Mouse (Mus musculus): ENCODE measurements around the gene BC030499. TPM values are rescaled to one million over a fixed set of nuclear protein-coding genes. Genes with fewer than 3 reads are reported as not detected.
A peak's percentile ranks its signal among the peaks of the same experiment; 100 is the strongest.

The BC030499 gene
- polyA plus RNA-seq, 1 experiment, result 0.75 TPM

- H3K9me3 ChIP-seq (replicated peaks; ENCODE audit: control insufficient read depth, insufficient read depth, low read length, poor library complexity, severe bottlenecking), result no peaks in the 10 kb centered on the region
- H3K9ac ChIP-seq (ENCODE audit: low read depth, poor library complexity, severe bottlenecking), result no peak overlapping the region
- H3K4me1 ChIP-seq (ENCODE audit: control insufficient read depth, insufficient read depth, low read length), result no peaks in the 10 kb centered on the region
- H3K4me3 ChIP-seq (ENCODE audit: low read depth, low read length), result no peak overlapping the region
- H3K27me3 ChIP-seq (ENCODE audit: control insufficient read depth, insufficient read depth, low read length, poor library complexity, severe bottlenecking), result no peaks in the 10 kb centered on the region
- H3K27ac ChIP-seq (ENCODE audit: insufficient read depth, low read length), result no peak overlapping the region
- TF ChIP-seq CTCF (IDR thresholded peaks at IDR 0.05; ENCODE audit: low read depth, low read length) (no peak), EP300 (IDR thresholded peaks at IDR 0.05; ENCODE audit: insufficient read depth, low read depth, low read length) (no peak), POLR2A (IDR thresholded peaks at IDR 0.05; ENCODE audit: insufficient read depth, low read length) (no peak)
- 0 out of 2 replicates have a peak, but pooled peaks cover 11% of the 10 kb centered on the region for H3K36me3 ChIP-seq (ENCODE audit: control insufficient read depth, insufficient read depth, low read length, poor library complexity, severe bottlenecking)
Measured at GRCm38 (mm10) chr11:78341702-78342101, 51.1 kb downstream of the BC030499 start.

- Histone ChIP-seq H3K36me3 (ENCODE audit: control insufficient read depth, insufficient read depth, low read length, poor library complexity, severe bottlenecking) (0 out of 2 replicates have a peak, but pooled peaks cover 4% of the 10 kb centered on the region), H3K27ac (ENCODE audit: insufficient read depth, low read length) (no peak within 1 kb of the TSS), H3K4me3 (ENCODE audit: low read depth, low read length) (peak within 1 kb of the TSS; percentile 70), H3K4me1 (ENCODE audit: control insufficient read depth, insufficient read depth, low read length) (peaks cover 2% of the 10 kb centered on the region), H3K9ac (ENCODE audit: low read depth, poor library complexity, severe bottlenecking) (peak within 1 kb of the TSS; percentile 87), H3K9me3 (replicated peaks; ENCODE audit: control insufficient read depth, insufficient read depth, low read length, poor library complexity, severe bottlenecking) (no peaks in the 10 kb centered on the region), H3K27me3 (ENCODE audit: control insufficient read depth, insufficient read depth, low read length, poor library complexity, severe bottlenecking) (no peaks in the 10 kb centered on the region)
- TF ChIP-seq POLR2A (IDR thresholded peaks at IDR 0.05; ENCODE audit: insufficient read depth, low read length) (peak; percentile 18), CTCF (IDR thresholded peaks at IDR 0.05; ENCODE audit: low read depth, low read length) (no peak), EP300 (IDR thresholded peaks at IDR 0.05; ENCODE audit: insufficient read depth, low read depth, low read length) (no peak)
Measured at GRCm38 (mm10) chr11:78343381-78344327, 53.0 kb downstream of the BC030499 start, which contains the start of gene Unc119. Unc119 (plus strand) TSS chr11:78343482.

DNA sequence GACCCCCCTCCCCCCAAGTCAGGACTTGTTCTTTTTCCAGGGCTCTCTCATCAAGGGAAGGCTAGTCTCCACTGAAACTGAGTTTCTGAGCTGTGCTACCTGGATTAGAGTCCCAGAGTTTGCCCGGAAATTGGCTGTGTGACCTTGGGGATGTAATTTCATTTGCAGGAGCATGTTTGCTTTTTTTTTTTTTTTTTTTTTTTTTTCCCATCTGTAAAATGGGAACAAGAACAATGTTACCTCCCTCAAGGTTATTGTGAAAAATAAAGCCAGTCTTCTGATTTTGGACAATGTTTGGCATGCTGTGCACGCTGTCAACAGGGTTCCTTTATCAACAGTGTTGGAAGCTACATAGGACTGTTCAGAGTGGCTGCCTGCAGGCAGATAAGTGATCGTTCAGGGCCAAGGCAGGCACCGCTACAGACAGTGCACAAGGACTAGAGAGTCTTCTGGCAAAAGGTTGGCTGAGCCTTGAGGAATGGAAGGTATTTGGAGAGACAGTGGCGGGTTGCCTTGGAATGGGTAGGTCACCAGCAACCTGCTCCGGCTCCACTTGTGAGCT lies 53.8 kb downstream of the BC030499 start:
- no peaks in the 10 kb centered on the region for H3K9me3 ChIP-seq (replicated peaks; ENCODE audit: control insufficient read depth, insufficient read depth, low read length, poor library complexity, severe bottlenecking)
- H3K4me3 ChIP-seq (ENCODE audit: low read depth, low read length), result peak overlapping the region; percentile 70
- peaks cover 2% of the 10 kb centered on the region for H3K4me1 ChIP-seq (ENCODE audit: control insufficient read depth, insufficient read depth, low read length)
- H3K9ac ChIP-seq (ENCODE audit: low read depth, poor library complexity, severe bottlenecking), result peak overlapping the region; percentile 87
- H3K27ac ChIP-seq (ENCODE audit: insufficient read depth, low read length), result no peak overlapping the region
- peaks cover 4% of the 10 kb centered on the region; the same call in 1 of the 2 replicates for H3K36me3 ChIP-seq (ENCODE audit: control insufficient read depth, insufficient read depth, low read length, poor library complexity, severe bottlenecking)
- TF ChIP-seq EP300 (IDR thresholded peaks at IDR 0.05; ENCODE audit: insufficient read depth, low read depth, low read length) (no peak), POLR2A (IDR thresholded peaks at IDR 0.05; ENCODE audit: insufficient read depth, low read length) (no peak), CTCF (IDR thresholded peaks at IDR 0.05; ENCODE audit: low read depth, low read length) (no peak)
- no peaks in the 10 kb centered on the region for H3K27me3 ChIP-seq (ENCODE audit: control insufficient read depth, insufficient read depth, low read length, poor library complexity, severe bottlenecking)

DNA sequence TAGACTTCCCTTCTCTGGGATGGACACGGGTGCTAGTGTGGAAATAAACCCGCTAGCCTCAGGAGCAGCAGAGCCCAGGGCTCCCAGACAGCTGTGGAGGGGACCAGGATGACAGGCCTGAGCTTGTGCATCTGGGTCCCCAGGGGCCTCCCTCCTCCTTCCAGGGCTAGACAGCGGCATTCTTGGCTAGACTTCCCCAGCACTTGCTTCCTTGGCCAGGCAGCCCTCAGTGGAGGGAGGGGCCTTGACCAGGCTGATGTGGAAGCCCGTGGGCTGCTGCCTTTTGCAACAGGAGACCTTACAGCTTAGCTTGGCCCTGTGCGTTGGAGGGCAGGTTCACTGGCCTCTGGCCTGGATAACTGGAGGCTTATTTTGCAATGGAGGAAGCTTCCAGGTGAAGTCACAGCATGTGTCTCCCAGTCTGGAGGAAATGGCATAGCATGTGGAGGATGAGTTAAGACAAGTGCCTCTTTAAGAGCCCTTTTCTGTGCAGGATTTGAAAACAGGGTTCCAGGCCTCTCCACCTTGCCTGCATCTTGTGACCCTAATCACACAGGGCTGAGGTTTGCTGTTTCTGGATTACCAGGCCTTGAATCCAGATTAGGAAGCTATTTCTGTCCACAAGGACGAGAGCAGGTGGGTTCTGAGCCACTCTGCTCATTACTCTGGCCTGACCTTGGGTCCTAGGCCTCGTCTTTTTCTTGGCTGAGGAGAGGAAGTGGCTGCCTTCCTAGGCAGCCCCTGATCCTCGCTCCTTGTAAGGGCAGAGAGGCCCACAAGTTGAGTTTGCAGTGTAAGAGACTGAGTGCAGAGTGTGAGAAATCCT lies 54.5 kb downstream of the BC030499 start:
- no peaks in the 10 kb centered on the region for H3K27me3 ChIP-seq (ENCODE audit: control insufficient read depth, insufficient read depth, low read length, poor library complexity, severe bottlenecking)
- no peak overlapping the region for H3K27ac ChIP-seq (ENCODE audit: insufficient read depth, low read length)
- H3K4me1 ChIP-seq (ENCODE audit: control insufficient read depth, insufficient read depth, low read length), result peaks cover 2% of the 10 kb centered on the region
- H3K4me3 ChIP-seq (ENCODE audit: low read depth, low read length), result no peak overlapping the region
- H3K36me3 ChIP-seq (ENCODE audit: control insufficient read depth, insufficient read depth, low read length, poor library complexity, severe bottlenecking), result peaks cover 4% of the 10 kb centered on the region; the same call in 1 of the 2 replicates
- no peaks in the 10 kb centered on the region for H3K9me3 ChIP-seq (replicated peaks; ENCODE audit: control insufficient read depth, insufficient read depth, low read length, poor library complexity, severe bottlenecking)
- no peak overlapping the region for H3K9ac ChIP-seq (ENCODE audit: low read depth, poor library complexity, severe bottlenecking)
- TF ChIP-seq CTCF (IDR thresholded peaks at IDR 0.05; ENCODE audit: low read depth, low read length) (no peak), POLR2A (IDR thresholded peaks at IDR 0.05; ENCODE audit: insufficient read depth, low read length) (no peak), EP300 (IDR thresholded peaks at IDR 0.05; ENCODE audit: insufficient read depth, low read depth, low read length) (no peak)

- no peak overlapping the region for H3K27ac ChIP-seq (ENCODE audit: insufficient read depth, low read length)
Measured at GRCm38 (mm10) chr11:78345801-78346200, 55.2 kb downstream of the BC030499 start.

More at GRCm38 (mm10) chr11:78345801-78346200, 55.2 kb downstream of the BC030499 start:
- Histone ChIP-seq H3K36me3 (ENCODE audit: control insufficient read depth, insufficient read depth, low read length, poor library complexity, severe bottlenecking) (peaks cover 2% of the 10 kb centered on the region; the same call in 1 of the 2 replicates), H3K27me3 (ENCODE audit: control insufficient read depth, insufficient read depth, low read length, poor library complexity, severe bottlenecking) (no peaks in the 10 kb centered on the region), H3K4me1 (ENCODE audit: control insufficient read depth, insufficient read depth, low read length) (peaks cover 2% of the 10 kb centered on the region), H3K9me3 (replicated peaks; ENCODE audit: control insufficient read depth, insufficient read depth, low read length, poor library complexity, severe bottlenecking) (no peaks in the 10 kb centered on the region), H3K9ac (ENCODE audit: low read depth, poor library complexity, severe bottlenecking) (no peak overlapping the region), H3K4me3 (ENCODE audit: low read depth, low read length) (no peak overlapping the region)
- TF ChIP-seq POLR2A (IDR thresholded peaks at IDR 0.05; ENCODE audit: insufficient read depth, low read length) (no peak), CTCF (IDR thresholded peaks at IDR 0.05; ENCODE audit: low read depth, low read length) (no peak), EP300 (IDR thresholded peaks at IDR 0.05; ENCODE audit: insufficient read depth, low read depth, low read length) (no peak)

Other genes with a start within 250 kb of the BC030499 start
- 24.0 and 25.1 TPM in 2 replicates for gene Eral1, start 210.5 kb upstream of the BC030499 start, polyA plus RNA-seq (2011; ENCODE audit: insufficient read depth, insufficient read length, low read depth, missing spikeins)
- gene Fam222b, start 196.2 kb upstream of the BC030499 start, polyA plus RNA-seq (2011; ENCODE audit: insufficient read depth, insufficient read length, low read depth, missing spikeins), result 17.5 and 18.1 TPM in 2 replicates
- 87.4 and 99.3 TPM in 2 replicates for gene Traf4, start 125.3 kb upstream of the BC030499 start, polyA plus RNA-seq (2011; ENCODE audit: insufficient read depth, insufficient read length, low read depth, missing spikeins)
- 18.1 and 20.0 TPM in 2 replicates for gene Nek8, start 114.2 kb upstream of the BC030499 start, polyA plus RNA-seq (2011; ENCODE audit: insufficient read depth, insufficient read length, low read depth, missing spikeins)
- 12.2 and 13.2 TPM in 2 replicates for gene Tlcd1, start 114.1 kb upstream of the BC030499 start, polyA plus RNA-seq (2011; ENCODE audit: insufficient read depth, insufficient read length, low read depth, missing spikeins)
- gene Rpl23a, start 107.3 kb upstream of the BC030499 start, polyA plus RNA-seq (2011; ENCODE audit: insufficient read depth, insufficient read length, low read depth, missing spikeins), result 2,740 and 2,914 TPM in 2 replicates
- gene Rab34, start 102.4 kb upstream of the BC030499 start, polyA plus RNA-seq (2011; ENCODE audit: insufficient read depth, insufficient read length, low read depth, missing spikeins), result 33.1 and 36.1 TPM in 2 replicates
- 6.1 and 7.6 TPM in 2 replicates for gene Proca1, start 97.4 kb upstream of the BC030499 start, polyA plus RNA-seq (2011; ENCODE audit: insufficient read depth, insufficient read length, low read depth, missing spikeins)
- gene Sdf2, start 45.1 kb upstream of the BC030499 start, polyA plus RNA-seq (2011; ENCODE audit: insufficient read depth, insufficient read length, low read depth, missing spikeins), result 53.9 and 56.6 TPM in 2 replicates
- gene Supt6, start 44.9 kb upstream of the BC030499 start, polyA plus RNA-seq (2011; ENCODE audit: insufficient read depth, insufficient read length, low read depth, missing spikeins), result 73.2 and 73.4 TPM in 2 replicates
- 108 and 112 TPM in 2 replicates for gene 2610507B11Rik, start 29.1 kb upstream of the BC030499 start, polyA plus RNA-seq (2011; ENCODE audit: insufficient read depth, insufficient read length, low read depth, missing spikeins)
- gene Spag5, start 10.7 kb downstream of the BC030499 start, polyA plus RNA-seq (2011; ENCODE audit: insufficient read depth, insufficient read length, low read depth, missing spikeins), result 66.9 and 68.8 TPM in 2 replicates
- gene Aldoc, start 32.1 kb downstream of the BC030499 start, polyA plus RNA-seq (2011; ENCODE audit: insufficient read depth, insufficient read length, low read depth, missing spikeins), result 32.5 and 55.1 TPM in 2 replicates
- gene Pigs, start 37.6 kb downstream of the BC030499 start, polyA plus RNA-seq (2011; ENCODE audit: insufficient read depth, insufficient read length, low read depth, missing spikeins), result 24.2 and 29.5 TPM in 2 replicates
- gene Unc119, start 52.6 kb downstream of the BC030499 start, polyA plus RNA-seq (2011; ENCODE audit: insufficient read depth, insufficient read length, low read depth, missing spikeins), result 25.7 and 28.7 TPM in 2 replicates
- not detected in 2 replicates for gene Foxn1, start 95.7 kb downstream of the BC030499 start, polyA plus RNA-seq (2011; ENCODE audit: insufficient read depth, insufficient read length, low read depth, missing spikeins)
- gene Slc13a2, start 131.4 kb downstream of the BC030499 start, polyA plus RNA-seq (2011; ENCODE audit: insufficient read depth, insufficient read length, low read depth, missing spikeins), result not detected in 2 replicates
- 6.5 and 9.1 TPM in 2 replicates for gene Slc46a1, start 174.9 kb downstream of the BC030499 start, polyA plus RNA-seq (2011; ENCODE audit: insufficient read depth, insufficient read length, low read depth, missing spikeins)
- gene Sarm1, start 206.9 kb downstream of the BC030499 start, polyA plus RNA-seq (2011; ENCODE audit: insufficient read depth, insufficient read length, low read depth, missing spikeins), result 2.0 and 3.1 TPM in 2 replicates
- not detected in 2 replicates for gene Vtn, start 208.2 kb downstream of the BC030499 start, polyA plus RNA-seq (2011; ENCODE audit: insufficient read depth, insufficient read length, low read depth, missing spikeins)
- not detected in 2 replicates for gene Sebox, start 212.6 kb downstream of the BC030499 start, polyA plus RNA-seq (2011; ENCODE audit: insufficient read depth, insufficient read length, low read depth, missing spikeins)
- 41.6 and 41.7 TPM in 2 replicates for gene Tmem199, start 221.3 kb downstream of the BC030499 start, polyA plus RNA-seq (2011; ENCODE audit: insufficient read depth, insufficient read length, low read depth, missing spikeins)
- gene Poldip2, start 221.4 kb downstream of the BC030499 start, polyA plus RNA-seq (2011; ENCODE audit: insufficient read depth, insufficient read length, low read depth, missing spikeins), result 72.1 and 75.3 TPM in 2 replicates
- 38.2 and 41.2 TPM in 2 replicates for gene Tnfaip1, start 245.5 kb downstream of the BC030499 start, polyA plus RNA-seq (2011; ENCODE audit: insufficient read depth, insufficient read length, low read depth, missing spikeins)
- gene Ift20, start 245.5 kb downstream of the BC030499 start, polyA plus RNA-seq (2011; ENCODE audit: insufficient read depth, insufficient read length, low read depth, missing spikeins), result 30.2 and 40.0 TPM in 2 replicates

Data from ES-Bruce4 (cell line).